Mouse (Mus musculus): ENCODE data around the gene Camkk2.

The Camkk2 gene

GRCm38 (mm10) chr5:122782066-122782465 lies 2.9 kb upstream of the Camkk2 start:
- peak; percentile 69 for DNase-seq (ENCODE audit: low spot score)

GRCm38 (mm10) chr5:122780791-122781432 lies 1.7 kb upstream of the Camkk2 start:
- no peak for DNase-seq (ENCODE audit: low spot score)

DNA sequence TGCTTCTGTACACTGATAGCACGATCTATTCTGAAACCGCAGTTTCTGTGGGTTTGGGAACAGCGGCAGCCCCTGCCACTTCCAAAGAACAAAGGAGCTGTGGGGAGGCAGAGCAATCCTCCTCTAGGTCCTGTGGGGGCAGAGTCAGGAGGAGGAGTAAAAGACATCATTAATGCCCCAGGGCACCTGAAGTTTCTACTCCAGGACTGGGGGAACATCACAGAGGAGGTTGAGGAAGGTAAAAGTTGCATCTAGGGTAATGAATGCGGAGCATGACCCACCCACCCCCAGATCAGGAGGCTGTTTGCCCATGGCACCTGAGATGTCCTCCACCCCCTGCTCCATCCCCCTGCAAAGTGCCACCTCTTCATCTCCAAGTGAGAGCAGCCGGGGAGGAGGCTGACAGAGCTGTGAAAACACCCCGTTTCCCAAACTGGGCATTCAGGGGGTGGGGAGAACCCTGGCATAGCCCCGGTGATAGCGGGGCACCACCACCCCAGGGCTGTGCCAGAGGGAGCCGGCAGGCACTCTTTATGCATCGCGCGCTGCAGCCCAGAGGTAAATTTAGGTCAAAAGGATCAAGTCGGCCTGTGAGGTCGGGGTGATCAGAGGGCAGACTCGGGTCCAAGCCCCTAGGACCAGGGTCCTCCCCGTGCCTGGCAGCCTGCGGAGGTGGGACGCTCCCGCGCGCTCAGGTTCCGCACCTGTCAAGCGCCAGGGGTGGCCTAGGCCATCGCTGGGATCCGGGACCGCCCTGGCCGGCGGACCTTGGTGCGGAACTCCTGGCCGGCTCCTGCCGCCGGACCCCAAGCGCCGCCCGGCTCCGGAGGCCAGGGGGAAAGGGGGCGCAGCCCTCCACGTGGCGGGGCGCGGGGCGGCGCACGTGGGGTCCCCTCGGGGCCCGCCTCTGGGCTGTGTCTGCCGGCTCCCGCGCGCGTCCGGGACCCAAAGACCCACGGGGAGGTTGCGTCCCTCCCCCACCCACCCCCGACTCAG lies 680 bp downstream of the Camkk2 start:
- no peak for DNase-seq (ENCODE audit: low spot score)

DNA sequence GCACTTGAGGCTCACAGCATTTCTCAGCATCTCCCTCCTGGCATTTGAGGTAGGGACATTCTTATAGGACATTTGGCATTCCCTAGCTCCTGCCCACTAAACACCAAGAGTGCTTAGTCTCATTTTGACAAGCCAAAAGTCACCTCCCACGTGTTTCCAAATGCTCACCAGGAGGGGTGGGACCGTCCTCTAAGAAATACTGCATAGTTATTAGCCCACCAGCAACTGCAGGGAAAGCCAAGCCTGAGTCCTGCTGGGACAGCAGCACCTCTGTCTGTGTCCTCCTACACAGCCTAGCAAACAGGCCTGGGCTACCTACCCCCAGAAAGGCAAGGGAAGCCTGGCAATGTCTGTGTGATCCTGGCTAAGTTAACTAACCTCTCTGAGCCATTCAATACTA lies 1.9 kb downstream of the Camkk2 start:
- no peak for DNase-seq (ENCODE audit: low spot score)

DNA sequence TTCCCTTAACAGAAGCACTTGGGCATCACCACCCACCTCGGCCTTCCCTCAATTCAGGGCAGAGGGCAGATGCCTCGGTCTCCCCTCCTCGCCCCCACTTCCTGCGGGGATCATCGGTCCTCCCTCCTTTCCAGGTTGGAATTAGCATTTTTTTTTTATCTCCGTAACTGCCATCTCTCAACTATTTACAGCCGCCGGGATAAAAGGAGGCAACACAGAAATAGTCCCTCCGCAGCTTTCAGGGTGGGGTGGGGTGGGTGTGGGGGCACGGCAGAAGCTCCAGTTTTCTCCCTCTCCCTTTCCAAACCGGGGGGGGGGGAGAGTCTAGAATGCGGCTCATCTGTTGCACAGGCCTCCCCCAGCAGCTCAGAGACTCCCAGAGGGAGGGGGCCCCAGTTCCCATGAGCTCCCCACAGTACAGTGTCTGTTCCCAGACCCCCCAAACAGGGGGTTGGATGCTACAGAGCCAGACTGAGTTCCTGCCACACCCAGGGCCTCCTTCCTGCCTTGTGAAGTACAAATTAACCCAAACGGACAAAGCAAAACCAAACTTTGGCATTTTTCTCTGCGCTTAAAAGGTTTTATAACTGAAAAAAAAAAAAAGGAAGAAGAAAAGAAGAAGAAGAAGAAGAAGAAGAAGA lies 3.4 kb downstream of the Camkk2 start:
- DNase-seq (ENCODE audit: low spot score), result no peak

GRCm38 (mm10) chr5:122774743-122775611 lies 4.2 kb downstream of the Camkk2 start:
- peak; percentile 72 for DNase-seq (ENCODE audit: low spot score)

- DNase-seq (ENCODE audit: low spot score), result no peak
Measured at GRCm38 (mm10) chr5:122773756-122774155, 5.5 kb downstream of the Camkk2 start.

DNA sequence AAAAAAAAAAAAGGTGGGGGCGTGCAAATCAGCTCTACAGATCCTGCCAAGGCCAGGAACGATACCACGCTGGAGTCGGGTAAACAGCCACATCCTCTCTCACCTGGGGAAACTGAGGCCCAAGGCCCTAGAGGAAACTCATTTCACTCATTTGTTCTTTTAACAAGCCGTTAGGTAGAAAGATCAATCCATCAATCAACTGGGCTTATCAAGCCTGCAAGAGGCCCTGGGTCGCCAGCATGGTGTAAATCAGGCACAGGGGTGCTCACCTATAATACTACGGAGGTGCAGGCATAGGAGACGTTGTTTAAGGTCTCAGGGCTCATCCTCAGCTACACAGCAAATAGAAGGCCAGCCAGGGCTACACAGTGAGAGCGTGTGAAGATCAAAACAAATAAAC lies 7.8 kb downstream of the Camkk2 start:
- DNase-seq (ENCODE audit: low spot score), result no peak

DNA sequence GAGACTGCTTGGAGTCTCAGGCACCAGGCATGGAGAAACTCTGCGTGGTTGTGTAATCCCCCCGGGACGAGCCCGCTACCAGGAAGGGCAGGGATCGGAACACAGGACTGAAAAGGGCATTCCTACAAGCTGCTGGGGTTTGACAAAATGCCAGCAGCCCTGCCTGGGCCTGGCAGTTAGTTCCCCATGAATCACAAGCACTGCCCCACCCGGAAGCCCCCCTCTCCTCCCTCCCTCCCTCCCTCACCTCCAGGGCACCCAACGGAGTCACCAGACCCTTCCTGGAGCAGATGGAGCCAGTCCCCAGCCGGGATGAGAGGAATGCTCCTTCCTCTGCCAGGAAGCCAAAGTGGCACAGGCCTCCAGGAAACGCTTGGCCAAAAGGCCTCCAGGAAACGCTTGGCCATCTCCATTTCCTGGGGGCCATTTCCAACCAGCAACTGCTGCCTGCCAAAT lies 8.4 kb downstream of the Camkk2 start:
- DNase-seq (ENCODE audit: low spot score), result peak; percentile 65

DNA sequence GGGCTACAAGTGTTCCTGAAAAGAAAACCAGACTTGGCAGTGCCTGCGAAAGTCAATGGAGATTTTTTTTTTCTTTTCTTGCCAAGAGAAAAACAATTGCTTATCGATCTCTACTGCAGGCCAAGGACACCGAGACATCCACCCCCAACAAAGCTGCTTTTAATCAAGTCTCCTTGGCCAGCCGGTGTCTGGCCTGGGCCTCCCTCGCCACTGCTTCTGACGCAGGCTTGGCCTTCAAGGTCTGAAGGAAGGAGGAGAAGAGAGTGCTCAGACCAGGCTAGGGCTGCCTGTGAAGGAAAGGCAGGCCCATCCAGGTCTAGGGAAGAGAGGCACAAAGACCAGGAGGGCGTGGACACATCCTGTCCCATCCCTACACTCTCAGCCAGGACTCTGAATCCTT lies 8.9 kb downstream of the Camkk2 start:
- peak; percentile 86 for DNase-seq (ENCODE audit: low spot score)

DNA sequence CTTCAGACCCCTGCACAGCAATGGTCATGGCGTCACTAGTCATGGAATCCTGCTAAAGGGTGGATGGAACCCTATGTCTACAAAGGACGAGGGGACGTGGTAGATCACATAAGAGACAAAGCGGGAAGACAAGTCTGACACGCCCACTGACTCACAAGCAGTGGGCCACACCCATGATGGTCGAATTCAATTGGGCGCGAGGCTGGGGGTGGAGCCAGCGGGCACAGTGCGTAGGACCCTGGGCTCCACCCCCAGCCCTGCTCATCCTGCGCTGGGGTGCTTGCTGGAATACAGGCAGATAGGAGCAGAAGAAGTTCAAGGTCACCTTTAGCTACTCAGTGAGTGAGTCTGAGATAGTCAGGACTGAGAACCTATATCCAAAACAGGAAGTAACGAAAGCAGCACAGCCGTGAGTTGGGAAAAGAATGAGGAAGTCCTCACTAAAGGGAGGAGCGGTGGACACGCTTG lies 10.1 kb downstream of the Camkk2 start:
- peak; percentile 71 for DNase-seq (ENCODE audit: low spot score)

DNA sequence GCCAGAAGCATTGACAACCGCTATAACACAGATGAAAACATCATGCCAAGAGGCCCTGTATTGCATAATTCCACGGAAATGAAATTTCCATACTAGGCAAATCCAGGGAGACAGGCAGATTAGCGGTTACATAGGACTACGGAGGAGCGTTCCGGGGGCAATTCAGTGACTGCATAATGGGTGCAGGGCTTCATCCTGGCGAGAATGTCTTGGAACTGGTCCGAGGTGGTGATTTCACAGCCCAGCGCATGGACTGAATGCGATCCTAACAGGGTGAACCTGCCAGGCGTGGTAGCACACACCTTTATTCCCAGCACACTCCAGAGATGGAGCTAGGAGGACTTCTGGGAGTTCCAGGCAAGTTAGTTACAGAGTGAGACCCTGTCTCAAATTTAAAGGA lies 11.9 kb downstream of the Camkk2 start:
- DNase-seq (ENCODE audit: low spot score), result no peak

DNA sequence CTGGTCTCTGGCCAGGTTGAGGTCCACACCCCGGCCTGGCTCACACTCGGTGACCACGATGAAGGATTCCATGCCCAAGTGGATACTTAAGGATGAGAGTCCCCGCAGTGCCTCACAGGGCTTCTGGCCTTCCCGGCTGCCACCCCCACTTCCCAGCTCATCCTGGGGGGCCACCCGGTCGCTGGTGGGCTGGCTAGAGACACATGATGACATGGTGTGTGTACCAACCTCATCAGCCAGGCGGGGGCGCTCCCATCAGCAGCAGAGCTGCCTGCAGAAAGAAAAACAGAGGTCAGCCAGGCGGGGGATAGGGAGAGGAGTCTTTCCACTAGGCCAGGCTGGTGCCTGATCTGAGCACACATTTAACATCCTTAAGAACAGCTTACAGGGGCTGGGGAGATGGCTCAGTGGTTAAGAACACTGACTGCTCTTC lies 15.2 kb downstream of the Camkk2 start:
- DNase-seq (ENCODE audit: low spot score), result peak; percentile 64

GRCm38 (mm10) chr5:122763271-122764031 lies 15.8 kb downstream of the Camkk2 start:
- DNase-seq (ENCODE audit: low spot score), result peak; percentile 56

- no peak for DNase-seq (ENCODE audit: low spot score)
Measured at GRCm38 (mm10) chr5:122756680-122757079, 22.5 kb downstream of the Camkk2 start.

DNA sequence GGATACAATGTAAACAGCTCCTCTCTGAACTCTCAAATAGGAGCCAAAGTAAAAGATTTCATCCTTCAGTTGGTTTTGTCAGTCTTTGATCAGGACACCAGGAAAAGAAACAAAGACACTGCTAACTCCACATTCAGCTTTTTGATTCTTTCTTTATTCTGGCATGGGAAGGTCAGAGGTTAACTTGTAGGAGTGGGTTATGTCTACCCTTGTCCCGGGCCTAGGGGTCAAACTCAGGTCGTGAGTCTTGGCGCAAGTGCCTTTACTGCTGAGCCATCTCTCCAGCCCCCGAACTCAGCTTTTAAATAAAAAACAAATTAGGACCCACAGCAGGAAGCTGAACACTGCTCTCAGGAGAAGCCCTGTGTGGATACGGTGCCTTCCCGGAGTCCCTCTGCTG lies 23.1 kb downstream of the Camkk2 start:
- DNase-seq (ENCODE audit: low spot score), result no peak

GRCm38 (mm10) chr5:122755620-122756019 lies 23.6 kb downstream of the Camkk2 start:
- DNase-seq (ENCODE audit: low spot score), result no peak

GRCm38 (mm10) chr5:122754477-122754876 lies 24.7 kb downstream of the Camkk2 start:
- DNase-seq (ENCODE audit: low spot score), result no peak

DNA sequence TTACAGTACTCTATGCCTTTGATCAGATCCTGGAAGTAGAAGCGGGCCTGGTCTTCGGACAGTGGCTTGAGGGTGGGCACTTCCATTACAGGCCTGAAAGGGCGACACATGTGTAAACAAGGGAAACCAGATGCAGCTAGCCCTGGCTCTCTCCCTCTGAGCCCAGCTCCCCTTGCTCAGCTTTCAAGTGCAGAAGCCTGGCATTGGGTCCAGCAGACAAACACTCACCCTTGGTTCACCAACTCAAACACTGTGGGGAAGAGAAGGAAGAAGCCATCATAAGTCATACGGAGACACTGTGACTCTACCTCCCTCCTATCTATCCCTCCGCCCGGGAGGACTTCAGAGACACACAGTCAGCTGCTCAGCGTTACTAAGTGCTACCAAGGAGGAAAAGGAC lies 31.3 kb downstream of the Camkk2 start:
- no peak for DNase-seq (ENCODE audit: low spot score)

GRCm38 (mm10) chr5:122743880-122744422 lies 35.3 kb downstream of the Camkk2 start:
- no peak for DNase-seq (ENCODE audit: low spot score)
